Mouse (Mus musculus): ENCODE data around the gene Zg16. TPM values are rescaled to one million over a fixed set of nuclear protein-coding genes. Genes with fewer than 3 reads are reported as not detected.
A peak's percentile ranks its signal among the peaks of the same experiment; 100 is the strongest.
"Not testable (repeated sequence)": the region's sequence is repeated elsewhere in the genome, so short reads cannot be mapped to it uniquely, and the experiment has no call there.

Gene Zg16
- total RNA-seq, 2 experiments from 2014 or later: not detected

- Histone ChIP-seq H3K4me3 (no peak overlapping the region), H3K27ac (no peak overlapping the region)
- DNase-seq (ENCODE audit: low spot score in 2 of 2): no peak
- TF ChIP-seq CTCF (conservative IDR thresholded peaks at IDR 0.05): no peak
Measured at GRCm38 (mm10) chr7:127098521-127098920, 11.4 kb upstream of the Zg16 start.

GRCm38 (mm10) chr7:127096456-127096855 is 9.3 kb upstream of the Zg16 start:
- Histone ChIP-seq H3K27ac (peak overlapping the region; percentile 61; the same call in 1 of the 2 replicates), H3K4me3 (no peak overlapping the region)
- DNase-seq (ENCODE audit: low spot score in 2 of 2): no peak
- TF ChIP-seq CTCF (conservative IDR thresholded peaks at IDR 0.05): no peak

- no peak for TF ChIP-seq CTCF (conservative IDR thresholded peaks at IDR 0.05)
- DNase-seq (ENCODE audit: low spot score in 2 of 2): no peak
- Histone ChIP-seq H3K27ac (no peak overlapping the region), H3K4me3 (no peak overlapping the region)
Measured at GRCm38 (mm10) chr7:127093914-127094313, 6.8 kb upstream of the Zg16 start.

GRCm38 (mm10) chr7:127091114-127091896 is 4.2 kb upstream of the Zg16 start, which contains the start of gene AI467606:
TSS of gene AI467606 (plus strand) at chr7:127091359.
- Histone ChIP-seq H3K4me3 (peak within 1 kb of the TSS; percentile 26; the same call in 1 of the 2 replicates), H3K27ac (peak within 1 kb of the TSS; percentile 58)
- no peak for DNase-seq (ENCODE audit: low spot score in 2 of 2)
- no peak for TF ChIP-seq CTCF (conservative IDR thresholded peaks at IDR 0.05)

GRCm38 (mm10) chr7:127090154-127091113 is 3.3 kb upstream of the Zg16 start:
- H3K4me3 ChIP-seq: no peak overlapping the region
- DNase-seq (ENCODE audit: low spot score in 2 of 2): no peak
- H3K27ac ChIP-seq: no peak overlapping the region
- TF ChIP-seq CTCF (conservative IDR thresholded peaks at IDR 0.05): no peak

GRCm38 (mm10) chr7:127088901-127089845 is 2.0 kb upstream of the Zg16 start:
- Histone ChIP-seq H3K27ac (no peak overlapping the region; the same call in 1 of the 2 replicates), H3K4me3 (no peak overlapping the region)
- DNase-seq (ENCODE audit: low spot score in 2 of 2): no peak
- TF ChIP-seq CTCF (conservative IDR thresholded peaks at IDR 0.05): no peak

GRCm38 (mm10) chr7:127088083-127088482 is 955 bp upstream of the Zg16 start:
- no peak for DNase-seq (ENCODE audit: low spot score in 2 of 2)
- no peak overlapping the region for H3K4me3 ChIP-seq
- no peak for TF ChIP-seq CTCF (conservative IDR thresholded peaks at IDR 0.05)
- H3K27ac ChIP-seq: no peak overlapping the region

- not testable (repeated sequence) for H3K4me3 ChIP-seq; H3K27ac ChIP-seq; DNase-seq (ENCODE audit: low spot score in 2 of 2)
Measured at GRCm38 (mm10) chr7:127085751-127086150, 1.4 kb downstream of the Zg16 start.

GRCm38 (mm10) chr7:127084794-127085193 is 2.3 kb downstream of the Zg16 start:
- H3K27ac ChIP-seq: no peak overlapping the region
- no peak for DNase-seq (ENCODE audit: low spot score in 2 of 2)
- H3K4me3 ChIP-seq: no peak overlapping the region
- TF ChIP-seq CTCF (conservative IDR thresholded peaks at IDR 0.05): no peak

- Histone ChIP-seq H3K27ac (no peak overlapping the region), H3K4me3 (no peak overlapping the region)
- TF ChIP-seq CTCF (conservative IDR thresholded peaks at IDR 0.05): no peak
- DNase-seq (ENCODE audit: low spot score in 2 of 2): no peak
Measured at GRCm38 (mm10) chr7:127083689-127084088, 3.4 kb downstream of the Zg16 start.

GRCm38 (mm10) chr7:127082995-127083394 is 4.1 kb downstream of the Zg16 start:
- Histone ChIP-seq H3K4me3 (no peak overlapping the region), H3K27ac (no peak overlapping the region)
- TF ChIP-seq CTCF (conservative IDR thresholded peaks at IDR 0.05): no peak
- DNase-seq (ENCODE audit: low spot score in 2 of 2): no peak

- DNase-seq (ENCODE audit: low spot score in 2 of 2): no peak
- Histone ChIP-seq H3K4me3 (no peak overlapping the region), H3K27ac (peak overlapping the region; percentile 18; the same call in 1 of the 2 replicates)
- no peak for TF ChIP-seq CTCF (conservative IDR thresholded peaks at IDR 0.05)
Measured at GRCm38 (mm10) chr7:127082271-127082670, 4.9 kb downstream of the Zg16 start.

All from layer of hippocampus, adult 2 months (tissue).